In the genomic region with DNA sequence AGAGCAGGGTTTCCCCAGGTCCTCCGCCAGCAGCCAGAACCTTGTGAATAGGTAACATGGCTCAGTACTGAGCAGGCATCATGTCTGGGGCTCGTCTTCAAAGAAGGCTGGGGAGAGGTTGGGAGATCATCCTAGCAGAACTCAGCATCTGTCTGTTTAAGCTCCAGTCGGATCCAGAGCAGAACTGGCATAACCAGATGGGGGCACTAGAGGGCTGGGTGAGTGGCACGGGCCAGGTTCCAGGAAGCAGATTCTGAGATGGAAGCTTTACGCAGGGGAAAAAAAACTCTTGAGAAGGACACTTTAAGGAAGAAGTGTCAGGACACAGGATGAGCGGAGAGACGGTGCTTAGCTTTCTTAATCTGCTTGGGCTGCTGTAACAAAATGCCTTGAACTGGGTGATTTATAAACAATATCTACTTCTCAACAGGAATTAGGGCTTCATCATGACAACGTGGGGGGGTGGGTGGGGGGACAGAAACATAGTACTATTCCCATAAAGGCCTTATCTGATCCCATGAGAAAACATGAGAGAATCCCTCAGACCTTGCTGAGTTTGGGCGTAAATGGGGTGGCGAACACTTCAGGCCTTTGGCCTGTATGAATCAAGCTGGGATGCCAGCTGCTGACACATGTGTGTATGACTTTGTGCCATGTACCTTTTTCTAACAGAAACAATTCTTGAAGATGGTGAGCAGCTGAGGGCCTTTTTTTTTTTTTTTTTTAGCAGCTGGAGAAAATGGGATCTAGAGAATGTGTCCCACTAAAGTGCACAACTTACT, we compare ENCODE assay signal across 10 mouse cellular contexts.
DNase-seq lines count a peak whose midpoint lies in the region; ATAC-seq lines count a peak whose summit lies in the region.
"Had no signal": no experiment of that assay in that cellular context is flagged by ENCODE, and none has a peak within 500 bp of the region (broad histone marks: within the 10 kb centered on the region; RNA-seq: fewer than 3 reads in every experiment).

No protein-coding gene starts in this region.

- H3K4me1 ChIP-seq in intestine, embryonic 14.5 days (replicated peaks; ENCODE audit: control insufficient read depth, insufficient read depth, low read length) = no peaks in the 10 kb centered on the region
- no peaks in the 10 kb centered on the region for H3K4me1 ChIP-seq in intestine, embryonic 16.5 days (ENCODE audit: control insufficient read depth, insufficient read depth, low read length)

- peak; percentile 60 for DNase-seq in intestine, embryonic 14.5 days (ENCODE audit: low spot score)
- DNase-seq in B cell, adult 2 months = peak; percentile 29 to 41
- peak; percentile 77 for DNase-seq in adrenal gland, postnatal 10 days
- DNase-seq in embryo, embryonic 11.5 days (ENCODE audit: low read depth, low spot score) = peak; percentile 46
- DNase-seq in kidney, postnatal 14 days = peak; percentile 65
- peak; percentile 48 to 73 for DNase-seq in lung, postnatal 4 days

- H3K9ac ChIP-seq in intestine, embryonic 14.5 days (ENCODE audit: low read length) = no peak overlapping the region
- no peak overlapping the region for H3K9ac ChIP-seq in intestine, embryonic 16.5 days (ENCODE audit: low read depth, low read length)
- H3K9ac ChIP-seq: heart, embryonic 13.5 days had no signal

- WGBS in intestine, embryonic 14.5 days = 56% methylated on average over 10 of the region's 10 CpGs
- WGBS in intestine, embryonic 16.5 days = 57% methylated on average over 10 of the region's 10 CpGs

- H3K9me3 ChIP-seq in intestine, embryonic 14.5 days (ENCODE audit: control insufficient read depth, low read length) = no peaks in the 10 kb centered on the region
- H3K9me3 ChIP-seq in intestine, embryonic 16.5 days (ENCODE audit: control insufficient read depth, low read length) = no peaks in the 10 kb centered on the region
- H3K9me3 ChIP-seq: heart, embryonic 13.5 days; megakaryocyte, embryonic 14.5 days had no signal

- no peak overlapping the region for H3K4me2 ChIP-seq in intestine, embryonic 14.5 days (ENCODE audit: low read length)
- H3K4me2 ChIP-seq in intestine, embryonic 16.5 days (ENCODE audit: low read depth, low read length) = no peak overlapping the region
- H3K4me2 ChIP-seq: heart, embryonic 13.5 days had no signal

- no peak overlapping the region for H3K27ac ChIP-seq in intestine, embryonic 14.5 days (ENCODE audit: low read depth)
- H3K27ac ChIP-seq in intestine, embryonic 16.5 days (ENCODE audit: low read length) = no peak overlapping the region
- H3K27ac ChIP-seq: heart, embryonic 13.5 days had no signal

- no peak for ATAC-seq in intestine, embryonic 14.5 days (replicated peaks; ENCODE audit: low FRiP score, low TSS enrichment, low read depth)
- ATAC-seq in intestine, embryonic 16.5 days = no peak
- ATAC-seq in monocyte, adult 5-6 weeks (replicated peaks; ENCODE audit: insufficient number of reproducible peaks, low FRiP score, low TSS enrichment, poor library complexity, severe bottlenecking) = no peak

- no peaks in the 10 kb centered on the region for H3K36me3 ChIP-seq in intestine, embryonic 14.5 days (ENCODE audit: control insufficient read depth, insufficient read depth, low read length)
- H3K36me3 ChIP-seq in intestine, embryonic 16.5 days (ENCODE audit: control insufficient read depth, insufficient read depth, low read length) = no peaks in the 10 kb centered on the region
- H3K36me3 ChIP-seq: heart, embryonic 13.5 days had no signal

- H3K4me3 ChIP-seq in intestine, embryonic 14.5 days (ENCODE audit: low read depth, low read length) = no peak overlapping the region
- H3K4me3 ChIP-seq in intestine, embryonic 16.5 days (ENCODE audit: low read length) = no peak overlapping the region
- H3K4me3 ChIP-seq: heart, embryonic 13.5 days; megakaryocyte, embryonic 14.5 days had no signal

- no peaks in the 10 kb centered on the region for H3K27me3 ChIP-seq in intestine, embryonic 14.5 days (replicated peaks; ENCODE audit: control insufficient read depth, insufficient read depth, low read length)
- no peaks in the 10 kb centered on the region for H3K27me3 ChIP-seq in intestine, embryonic 16.5 days (replicated peaks; ENCODE audit: control insufficient read depth, insufficient read depth, low read length)
- H3K27me3 ChIP-seq: heart, embryonic 13.5 days had no signal
